Mouse (Mus musculus): ENCODE data around the gene Specc1. TPM values are rescaled to one million over a fixed set of nuclear protein-coding genes. Genes with fewer than 3 reads are reported as not detected.
A peak's percentile ranks its signal among the peaks of the same experiment; 100 is the strongest.
"Not testable (repeated sequence)": the region's sequence is repeated elsewhere in the genome, so short reads cannot be mapped to it uniquely, and the experiment has no call there.

The Specc1 gene
- polyA plus RNA-seq, 1 experiment from 2014 or later, result 11.1 TPM

DNA sequence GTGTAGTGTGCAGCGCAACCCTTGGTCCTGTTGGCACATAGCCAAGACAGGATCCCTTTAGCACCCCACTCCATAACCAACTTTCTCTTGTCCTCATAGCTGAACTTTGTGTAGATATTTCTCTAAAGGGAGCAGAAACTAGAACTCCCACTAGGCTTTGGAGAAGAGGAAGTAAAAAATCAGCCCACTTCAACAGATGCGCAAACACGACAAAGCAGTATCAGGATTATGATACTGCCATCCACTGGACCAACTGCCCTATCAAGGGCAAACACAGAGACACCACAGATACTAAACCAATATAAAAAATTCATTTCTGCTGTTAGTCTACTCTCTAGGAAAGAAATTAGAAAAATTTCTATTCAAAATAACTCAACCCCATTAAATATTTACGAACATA, 10.0 kb upstream of the Specc1 start:
- Histone ChIP-seq H3K4me3 (no peak overlapping the region), H3K36me3 (no peaks in the 10 kb centered on the region), H3K9me3 (replicated peaks) (no peaks in the 10 kb centered on the region), H3K9ac (no peak overlapping the region), H3K4me1 (replicated peaks) (no peaks in the 10 kb centered on the region), H3K27me3 (no peaks in the 10 kb centered on the region), H3K27ac (no peak overlapping the region), H3K4me2 (no peak overlapping the region)
- ATAC-seq (replicated peaks; ENCODE audit: insufficient number of reproducible peaks, insufficient read depth, low FRiP score, low read depth), result no peak
- WGBS, result 89% methylated on average over 4 of the region's 4 CpGs

DNA sequence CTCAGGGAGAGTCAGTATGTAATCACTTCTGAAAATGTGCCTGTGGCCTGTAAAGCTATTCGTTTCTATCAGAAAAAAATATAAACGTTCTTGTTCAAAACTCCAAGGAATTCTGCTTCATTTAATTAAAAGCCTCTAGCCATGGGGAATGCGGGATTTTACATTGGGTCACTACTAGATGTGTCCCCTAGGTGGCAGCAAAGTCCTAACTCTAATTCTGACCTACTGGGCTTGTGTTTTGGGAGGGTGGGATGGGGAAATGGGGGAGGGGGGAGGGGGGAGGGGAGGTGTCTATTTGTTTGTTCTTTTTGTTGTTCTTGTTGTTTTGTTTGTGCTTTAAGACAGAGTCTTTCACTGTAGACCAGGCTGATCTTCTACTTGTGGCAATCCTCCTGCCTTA, 7.2 kb upstream of the Specc1 start:
- WGBS, result under 1% methylated on average over 3 of the region's 3 CpGs
- Histone ChIP-seq H3K27ac (no peak overlapping the region), H3K36me3 (no peaks in the 10 kb centered on the region), H3K9ac (no peak overlapping the region), H3K9me3 (replicated peaks) (no peaks in the 10 kb centered on the region), H3K4me3 (no peak overlapping the region), H3K4me1 (replicated peaks) (no peaks in the 10 kb centered on the region), H3K4me2 (no peak overlapping the region), H3K27me3 (no peaks in the 10 kb centered on the region)
- ATAC-seq (replicated peaks; ENCODE audit: insufficient number of reproducible peaks, insufficient read depth, low FRiP score, low read depth), result no peak

DNA sequence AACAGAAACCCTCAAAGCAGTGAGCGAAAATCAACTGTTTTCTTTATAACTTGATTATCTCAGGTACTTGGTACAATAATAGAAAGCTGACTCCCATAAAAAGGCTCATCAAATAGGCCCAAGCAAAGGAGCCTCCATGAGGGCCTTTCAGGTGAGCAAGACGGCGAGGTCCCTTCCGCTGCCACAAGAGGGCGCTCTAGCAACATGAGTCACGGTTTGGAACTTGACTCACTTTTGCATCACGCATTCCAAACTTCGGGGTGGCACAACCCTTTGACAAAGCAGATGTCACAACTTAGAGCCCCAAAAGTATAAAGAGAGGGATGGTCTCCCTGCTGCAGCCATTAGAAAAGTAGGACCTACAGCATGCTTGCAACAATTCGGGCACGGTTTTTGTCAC, 5.9 kb upstream of the Specc1 start:
- Histone ChIP-seq H3K4me1 (replicated peaks) (no peaks in the 10 kb centered on the region), H3K36me3 (no peaks in the 10 kb centered on the region), H3K4me2 (peak overlapping the region; percentile 16; the same call in 1 of the 2 replicates), H3K27me3 (no peaks in the 10 kb centered on the region), H3K27ac (no peak overlapping the region), H3K9me3 (replicated peaks) (no peaks in the 10 kb centered on the region), H3K4me3 (no peak overlapping the region), H3K9ac (no peak overlapping the region)
- WGBS, result 18% methylated on average over 10 of the region's 10 CpGs
- ATAC-seq (replicated peaks; ENCODE audit: insufficient number of reproducible peaks, insufficient read depth, low FRiP score, low read depth), result no peak

DNA sequence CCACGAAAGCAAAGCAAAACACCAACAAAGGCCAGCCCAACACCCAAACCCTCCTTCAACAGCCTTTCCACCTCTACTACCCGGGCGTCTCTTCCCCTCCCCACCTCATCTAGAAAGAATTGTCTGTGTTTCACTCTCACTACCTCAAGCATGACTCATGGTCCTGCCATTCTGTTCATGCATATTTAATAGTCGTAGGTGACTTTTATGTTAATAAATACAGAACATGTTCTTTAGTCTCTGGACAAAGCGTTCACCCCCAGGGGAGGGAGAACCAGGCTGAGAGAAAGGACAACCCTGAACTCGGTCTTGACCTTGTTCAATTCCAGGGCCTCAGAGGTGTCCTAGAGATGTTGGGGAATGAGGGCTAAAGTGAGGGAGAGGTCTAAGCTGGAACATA, 1.4 kb upstream of the Specc1 start:
- Histone ChIP-seq H3K4me3 (no peak overlapping the region), H3K9me3 (replicated peaks) (no peaks in the 10 kb centered on the region), H3K4me1 (replicated peaks) (peaks cover 6% of the 10 kb centered on the region), H3K4me2 (no peak overlapping the region), H3K9ac (no peak overlapping the region), H3K27me3 (peaks cover 28% of the 10 kb centered on the region), H3K27ac (no peak overlapping the region), H3K36me3 (no peaks in the 10 kb centered on the region)
- no peak for ATAC-seq (replicated peaks; ENCODE audit: insufficient number of reproducible peaks, insufficient read depth, low FRiP score, low read depth)
- 65% methylated on average over 6 of the region's 6 CpGs for WGBS

DNA sequence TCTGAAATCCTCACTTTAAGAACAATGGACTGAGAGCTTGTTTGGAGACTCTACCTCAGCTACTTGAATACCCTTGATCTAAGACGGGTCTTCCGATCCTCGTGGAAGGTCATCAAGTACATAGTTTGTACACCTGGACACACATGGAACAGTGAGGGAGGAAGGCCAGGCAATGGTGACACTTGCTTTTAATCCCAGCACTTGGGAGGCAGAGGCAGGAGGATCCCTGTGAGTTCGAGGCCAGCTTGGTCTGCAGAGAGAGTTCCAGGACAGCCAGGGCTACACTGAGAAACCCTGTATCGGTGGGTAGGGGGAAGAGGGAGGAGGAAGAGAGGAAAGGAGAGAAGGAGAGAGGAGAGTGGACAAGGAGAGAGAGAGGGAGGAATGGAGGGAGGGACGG, 612 bp upstream of the Specc1 start:
- Histone ChIP-seq H3K4me3 (no peak overlapping the region), H3K9me3 (replicated peaks) (no peaks in the 10 kb centered on the region), H3K36me3 (no peaks in the 10 kb centered on the region), H3K27me3 (peaks cover 28% of the 10 kb centered on the region), H3K27ac (no peak overlapping the region), H3K9ac (no peak overlapping the region), H3K4me1 (replicated peaks) (peaks cover 6% of the 10 kb centered on the region), H3K4me2 (no peak overlapping the region)
- ATAC-seq (replicated peaks; ENCODE audit: insufficient number of reproducible peaks, insufficient read depth, low FRiP score, low read depth), result no peak
- WGBS, result 80% methylated on average over 6 of the region's 6 CpGs

DNA sequence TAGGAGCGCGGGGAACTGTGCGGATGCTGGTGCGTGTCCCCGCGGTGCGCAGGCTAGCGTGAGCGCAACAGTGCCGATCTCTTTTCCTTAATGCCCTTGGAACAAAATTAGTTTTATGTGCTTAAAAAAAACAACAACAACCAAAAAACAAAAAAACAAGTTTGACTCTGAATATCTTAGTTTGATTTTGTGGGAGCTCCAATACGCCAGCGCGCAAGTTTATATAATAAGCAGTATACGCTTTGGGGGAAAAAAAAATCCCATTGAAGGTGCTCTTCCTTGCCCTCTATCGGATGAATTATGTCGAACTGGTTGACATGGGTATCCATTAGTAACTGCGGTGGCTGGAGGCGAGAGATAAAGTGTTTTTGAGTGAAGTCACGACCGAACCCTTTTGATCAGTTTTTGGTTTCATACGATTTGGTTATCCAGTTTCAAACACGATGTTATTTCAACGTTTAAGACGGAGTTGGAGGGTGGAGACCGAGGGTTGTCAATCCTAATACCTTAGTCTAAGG, 792 bp downstream of the Specc1 start:
- peak overlapping the region; percentile 64 for H3K4me3 ChIP-seq
- peak overlapping the region; percentile 100 for H3K4me2 ChIP-seq
- H3K36me3 ChIP-seq, result no peaks in the 10 kb centered on the region
- H3K9me3 ChIP-seq (replicated peaks), result no peaks in the 10 kb centered on the region
- H3K27me3 ChIP-seq, result peaks cover 28% of the 10 kb centered on the region
- ATAC-seq (replicated peaks; ENCODE audit: insufficient number of reproducible peaks, insufficient read depth, low FRiP score, low read depth), result no peak
- 5% methylated on average over 25 of the region's 25 CpGs for WGBS
- H3K4me1 ChIP-seq (replicated peaks), result peaks cover 6% of the 10 kb centered on the region
- peak overlapping the region; percentile 35; the same call in 1 of the 2 replicates for H3K9ac ChIP-seq
- H3K27ac ChIP-seq, result no peak overlapping the region

DNA sequence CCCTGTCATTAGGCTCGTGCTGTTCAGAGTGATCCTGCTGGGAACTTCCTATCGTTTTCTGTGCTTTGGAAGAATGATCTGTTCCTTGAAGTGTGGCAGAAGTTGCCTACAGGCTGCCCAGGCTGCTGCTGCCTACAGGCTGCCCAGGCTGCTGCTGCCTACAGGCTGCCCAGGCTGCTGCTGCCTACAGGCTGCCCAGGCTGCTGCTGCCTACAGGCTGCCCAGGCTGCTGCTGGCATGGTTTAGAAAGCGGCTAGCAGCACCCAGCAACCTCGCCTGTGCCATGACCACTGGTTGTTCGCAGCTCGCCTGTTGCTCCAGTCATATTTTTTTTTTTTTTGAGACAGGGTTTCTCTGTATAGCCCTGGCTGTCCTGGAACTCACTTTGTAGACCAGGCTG, 2.1 kb downstream of the Specc1 start:
- not testable (repeated sequence) for H3K36me3 ChIP-seq; H3K27ac ChIP-seq; H3K9ac ChIP-seq; H3K4me3 ChIP-seq; ATAC-seq (replicated peaks; ENCODE audit: insufficient number of reproducible peaks, insufficient read depth, low FRiP score, low read depth); H3K4me2 ChIP-seq; H3K4me1 ChIP-seq (replicated peaks); H3K9me3 ChIP-seq (replicated peaks)
- 63% methylated on average over 6 of the region's 6 CpGs for WGBS
- H3K27me3 ChIP-seq, result peaks cover 28% of the 10 kb centered on the region

DNA sequence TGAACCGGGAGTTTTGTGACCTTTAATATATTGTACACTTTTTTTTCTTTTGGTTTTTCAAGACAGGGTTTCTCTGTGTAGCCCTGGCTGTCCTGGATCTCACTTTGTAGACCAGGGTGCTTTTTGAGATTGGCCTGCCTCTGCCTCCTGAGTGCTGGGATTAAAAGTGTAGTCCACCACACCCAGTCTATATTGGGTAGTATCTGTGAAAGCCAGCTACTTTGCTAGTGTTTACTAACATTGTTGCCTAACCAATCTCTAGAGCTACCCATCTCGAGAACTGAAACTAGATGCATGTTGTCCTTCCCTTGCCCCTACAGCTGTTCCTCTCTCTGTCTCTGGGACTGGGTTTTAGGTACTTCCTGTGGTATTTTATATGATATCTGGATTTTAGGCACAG, 3.5 kb downstream of the Specc1 start:
- Histone ChIP-seq H3K9me3 (replicated peaks) (no peaks in the 10 kb centered on the region), H3K9ac (no peak overlapping the region), H3K27me3 (peaks cover 28% of the 10 kb centered on the region), H3K4me2 (no peak overlapping the region), H3K36me3 (no peaks in the 10 kb centered on the region), H3K4me3 (no peak overlapping the region), H3K27ac (no peak overlapping the region), H3K4me1 (replicated peaks) (peaks cover 6% of the 10 kb centered on the region)
- 67% methylated on average over 2 of the region's 2 CpGs for WGBS
- ATAC-seq (replicated peaks; ENCODE audit: insufficient number of reproducible peaks, insufficient read depth, low FRiP score, low read depth), result no peak

DNA sequence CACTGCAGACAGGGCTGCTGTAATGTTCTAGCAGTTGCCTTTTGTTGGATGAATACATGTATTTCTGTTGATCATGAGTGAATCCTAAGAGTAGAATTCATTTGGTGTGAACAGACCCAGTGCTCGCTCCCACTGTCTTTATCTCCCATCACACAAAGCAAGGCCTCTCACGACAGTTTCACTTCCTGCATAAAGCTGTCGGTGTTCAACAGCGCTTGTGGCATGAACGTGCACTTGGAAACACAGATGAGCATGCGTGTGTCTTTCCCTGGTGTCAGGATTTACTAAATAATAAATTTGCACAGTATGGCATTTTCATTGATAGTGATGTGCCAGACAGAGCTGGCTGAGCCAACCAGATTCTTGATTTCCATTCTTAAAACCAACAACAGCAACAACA, 6.1 kb downstream of the Specc1 start:
- Histone ChIP-seq H3K36me3 (no peaks in the 10 kb centered on the region), H3K4me3 (no peak overlapping the region), H3K4me1 (replicated peaks) (no peaks in the 10 kb centered on the region), H3K27ac (no peak overlapping the region), H3K9me3 (replicated peaks) (no peaks in the 10 kb centered on the region), H3K27me3 (peaks cover 19% of the 10 kb centered on the region), H3K9ac (no peak overlapping the region), H3K4me2 (no peak overlapping the region)
- 55% methylated on average over 6 of the region's 6 CpGs for WGBS
- no peak for ATAC-seq (replicated peaks; ENCODE audit: insufficient number of reproducible peaks, insufficient read depth, low FRiP score, low read depth)

DNA sequence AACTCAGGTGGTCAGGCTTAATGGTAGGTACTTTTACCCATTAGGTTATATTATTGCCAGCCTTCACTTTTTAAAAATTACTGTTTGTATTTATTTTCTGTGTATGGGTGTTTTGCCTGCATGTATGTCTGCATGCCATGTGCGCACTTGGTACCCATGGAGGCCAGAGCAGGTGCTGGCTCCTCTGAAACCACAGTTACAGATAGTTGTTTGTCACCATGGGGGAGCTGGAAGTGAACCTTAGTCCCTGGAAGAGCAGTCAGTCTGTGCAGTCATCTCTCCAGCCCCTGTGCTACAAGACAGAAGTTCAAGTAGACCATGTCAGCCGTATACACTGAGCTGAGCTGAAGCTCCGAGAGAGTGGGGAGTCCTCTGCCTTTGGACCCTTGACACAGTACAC, 6.6 kb downstream of the Specc1 start:
- 78% methylated on average over 3 of the region's 3 CpGs for WGBS
- no peak overlapping the region for H3K4me3 ChIP-seq
- H3K27me3 ChIP-seq, result peaks cover 14% of the 10 kb centered on the region
- no peak overlapping the region for H3K9ac ChIP-seq
- no peaks in the 10 kb centered on the region for H3K9me3 ChIP-seq (replicated peaks)
- H3K4me2 ChIP-seq, result no peak overlapping the region
- no peaks in the 10 kb centered on the region for H3K36me3 ChIP-seq
- no peak overlapping the region for H3K27ac ChIP-seq
- H3K4me1 ChIP-seq (replicated peaks), result no peaks in the 10 kb centered on the region
- ATAC-seq (replicated peaks; ENCODE audit: insufficient number of reproducible peaks, insufficient read depth, low FRiP score, low read depth), result no peak

DNA sequence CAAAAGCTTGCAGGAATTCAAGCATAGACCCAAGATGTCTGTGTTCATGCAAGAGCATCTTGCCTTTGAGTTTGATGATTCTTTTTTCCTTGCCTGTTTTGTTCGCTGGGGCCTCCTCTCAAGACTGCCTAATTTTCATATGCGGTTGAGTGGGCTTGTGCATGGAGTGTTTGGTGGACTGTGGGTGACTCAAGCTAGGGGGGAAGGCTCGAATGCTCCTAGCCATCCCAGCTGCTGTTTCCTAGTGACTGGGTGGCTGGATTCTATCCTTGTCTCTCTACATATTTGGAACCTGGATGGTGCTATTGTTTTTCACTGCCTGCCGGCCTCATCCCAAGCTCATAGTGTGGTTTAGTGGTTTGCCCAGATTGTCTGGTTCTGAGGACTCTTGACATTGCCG, 8.0 kb downstream of the Specc1 start:
- ATAC-seq (replicated peaks; ENCODE audit: insufficient number of reproducible peaks, insufficient read depth, low FRiP score, low read depth), result no peak
- no peak overlapping the region for H3K27ac ChIP-seq
- no peak overlapping the region for H3K4me3 ChIP-seq
- WGBS, result 82% methylated on average over 5 of the region's 5 CpGs
- no peaks in the 10 kb centered on the region for H3K4me1 ChIP-seq (replicated peaks)
- H3K9me3 ChIP-seq (replicated peaks), result no peaks in the 10 kb centered on the region
- no peaks in the 10 kb centered on the region for H3K36me3 ChIP-seq
- no peak overlapping the region for H3K9ac ChIP-seq
- H3K4me2 ChIP-seq, result no peak overlapping the region
- H3K27me3 ChIP-seq, result peaks cover 3% of the 10 kb centered on the region

DNA sequence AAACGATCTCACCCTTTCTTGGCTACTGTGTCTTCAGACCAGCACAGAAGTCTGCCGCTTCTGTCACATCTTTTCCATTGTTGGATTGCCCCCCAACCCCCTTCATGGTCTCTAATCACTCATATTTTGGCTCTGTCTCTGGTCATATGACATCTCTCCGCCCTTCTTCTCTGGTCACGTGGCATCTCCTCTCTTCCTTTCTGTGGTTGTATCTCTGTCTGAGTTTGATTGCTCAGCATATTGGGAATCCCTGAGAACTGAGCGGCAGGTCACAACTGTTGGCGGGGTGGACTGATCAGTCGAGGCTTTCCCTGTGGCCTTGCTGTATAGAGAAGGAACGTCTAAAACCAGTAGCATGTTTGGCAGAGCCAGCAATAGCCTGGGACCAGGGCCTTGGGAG, 10.5 kb downstream of the Specc1 start:
- Histone ChIP-seq H3K9me3 (replicated peaks) (no peaks in the 10 kb centered on the region), H3K9ac (no peak overlapping the region), H3K4me2 (no peak overlapping the region), H3K27ac (no peak overlapping the region), H3K36me3 (no peaks in the 10 kb centered on the region), H3K27me3 (no peaks in the 10 kb centered on the region), H3K4me1 (replicated peaks) (no peaks in the 10 kb centered on the region), H3K4me3 (no peak overlapping the region)
- ATAC-seq (replicated peaks; ENCODE audit: insufficient number of reproducible peaks, insufficient read depth, low FRiP score, low read depth), result no peak
- 76% methylated on average over 8 of the region's 8 CpGs for WGBS
